Mouse (Mus musculus) erythroblast, embryonic 14.5 days (primary cell): ENCODE results near the gene Klhdc3.

Experiments
- GATA1 ChIP-seq: IDR thresholded peaks from 2 replicates; pipeline ENCODE4 v1.6.1; 2012; ENCODE audit warnings: low read length, inconsistent platforms, mixed read lengths
- TAL1 ChIP-seq: IDR thresholded peaks from 3 replicates; pipeline ENCODE4 v1.6.1; 2012; ENCODE audit warnings: low read length, inconsistent platforms, mixed read lengths

GRCm38 (mm10) chr17:46662730-46663129 lies 18.0 kb downstream of the Klhdc3 start:
- TF ChIP-seq TAL1 (no peak), GATA1 (no peak)
